Mouse (Mus musculus): ENCODE data around the gene Fgfr2. TPM values are rescaled to one million over a fixed set of nuclear protein-coding genes. Genes with fewer than 3 reads are reported as not detected.

Fgfr2 gene
- polyA plus RNA-seq, 1 experiment from 2014 or later = 11.2 TPM

GRCm38 (mm10) chr7:132547126-132547525 is 576.0 kb downstream of the Fgfr2 start:
- Histone ChIP-seq H3K4me2 (ENCODE audit: low read depth, low read length) (no peak overlapping the region), H3K36me3 (replicated peaks; ENCODE audit: insufficient read depth, low read length) (no peaks in the 10 kb centered on the region), H3K9me3 (ENCODE audit: low read length) (no peaks in the 10 kb centered on the region), H3K4me1 (ENCODE audit: insufficient read depth) (no peaks in the 10 kb centered on the region), H3K9ac (replicated peaks) (no peak overlapping the region), H3K4me3 (ENCODE audit: low read depth, low read length) (no peak overlapping the region), H3K27me3 (ENCODE audit: insufficient read depth, low read length) (0 out of 2 replicates have a peak, but pooled peaks cover 3% of the 10 kb centered on the region), H3K27ac (ENCODE audit: low read depth) (no peak overlapping the region)
- ATAC-seq (no peak), DNase-seq (no peak)
- 72% methylated on average over 3 of the region's 3 CpGs for WGBS (ENCODE audit: insufficient replicate concordance)
- TF ChIP-seq CTCF (IDR thresholded peaks at IDR 0.05; ENCODE audit: low read depth) (no peak), EP300 (IDR thresholded peaks at IDR 0.05; ENCODE audit: low read depth) (no peak)

- H3K9ac ChIP-seq (replicated peaks) = no peak overlapping the region
- TF ChIP-seq EP300 (IDR thresholded peaks at IDR 0.05; ENCODE audit: low read depth) (no peak), CTCF (IDR thresholded peaks at IDR 0.05; ENCODE audit: low read depth) (no peak)
- DNase-seq (no peak), ATAC-seq (no peak)
- no peaks in the 10 kb centered on the region for H3K36me3 ChIP-seq (replicated peaks; ENCODE audit: insufficient read depth, low read length)
- no peaks in the 10 kb centered on the region for H3K9me3 ChIP-seq (ENCODE audit: low read length)
- H3K27me3 ChIP-seq (ENCODE audit: insufficient read depth, low read length) = no peaks in the 10 kb centered on the region
- 52% methylated on average over 4 of the region's 4 CpGs for WGBS (ENCODE audit: insufficient replicate concordance)
- no peak overlapping the region for H3K27ac ChIP-seq (ENCODE audit: low read depth)
- H3K4me3 ChIP-seq (ENCODE audit: low read depth, low read length) = no peak overlapping the region
- H3K4me2 ChIP-seq (ENCODE audit: low read depth, low read length) = no peak overlapping the region
- H3K4me1 ChIP-seq (ENCODE audit: insufficient read depth) = no peaks in the 10 kb centered on the region
Measured at GRCm38 (mm10) chr7:132542427-132542826, 580.7 kb downstream of the Fgfr2 start.

DNA sequence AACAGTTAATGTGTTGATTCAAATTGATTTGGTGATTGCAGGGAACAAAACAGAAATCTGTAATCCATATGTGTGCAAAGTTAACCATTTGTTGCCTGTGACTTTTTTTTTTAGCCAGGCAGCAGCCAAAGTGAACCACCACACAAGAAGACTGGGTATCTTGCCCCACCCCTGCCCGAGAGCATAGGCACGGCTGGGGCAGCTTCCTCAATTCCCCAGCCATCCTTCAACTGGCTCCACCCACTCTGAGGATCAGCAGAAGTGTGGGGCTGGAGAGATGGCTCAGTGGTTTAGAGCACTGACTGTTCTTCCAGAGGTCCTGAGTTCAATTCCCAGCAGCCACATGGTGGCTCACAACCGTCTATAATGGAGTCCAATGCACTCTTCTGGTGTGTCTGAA is 581.6 kb downstream of the Fgfr2 start:
- no peak overlapping the region for H3K4me3 ChIP-seq (ENCODE audit: low read depth, low read length)
- H3K27ac ChIP-seq (ENCODE audit: low read depth) = no peak overlapping the region
- no peaks in the 10 kb centered on the region for H3K27me3 ChIP-seq (ENCODE audit: insufficient read depth, low read length)
- no peak overlapping the region for H3K9ac ChIP-seq (replicated peaks)
- no peaks in the 10 kb centered on the region for H3K4me1 ChIP-seq (ENCODE audit: insufficient read depth)
- no peak for ATAC-seq
- 34% methylated on average over 3 of the region's 3 CpGs for WGBS (ENCODE audit: insufficient replicate concordance)
- no peaks in the 10 kb centered on the region for H3K36me3 ChIP-seq (replicated peaks; ENCODE audit: insufficient read depth, low read length)
- no peak for DNase-seq
- no peaks in the 10 kb centered on the region for H3K9me3 ChIP-seq (ENCODE audit: low read length)
- H3K4me2 ChIP-seq (ENCODE audit: low read depth, low read length) = no peak overlapping the region
- TF ChIP-seq EP300 (IDR thresholded peaks at IDR 0.05; ENCODE audit: low read depth) (no peak), CTCF (IDR thresholded peaks at IDR 0.05; ENCODE audit: low read depth) (no peak)

GRCm38 (mm10) chr7:132540597-132540996 is 582.6 kb downstream of the Fgfr2 start:
- DNase-seq (no peak), ATAC-seq (no peak)
- no peak overlapping the region for H3K27ac ChIP-seq (ENCODE audit: low read depth)
- H3K36me3 ChIP-seq (replicated peaks; ENCODE audit: insufficient read depth, low read length) = no peaks in the 10 kb centered on the region
- no peaks in the 10 kb centered on the region for H3K9me3 ChIP-seq (ENCODE audit: low read length)
- no peak overlapping the region for H3K9ac ChIP-seq (replicated peaks)
- H3K4me1 ChIP-seq (ENCODE audit: insufficient read depth) = no peaks in the 10 kb centered on the region
- no peak overlapping the region for H3K4me2 ChIP-seq (ENCODE audit: low read depth, low read length)
- WGBS (ENCODE audit: insufficient replicate concordance) = 68% methylated on average over 4 of the region's 4 CpGs
- TF ChIP-seq CTCF (IDR thresholded peaks at IDR 0.05; ENCODE audit: low read depth) (no peak), EP300 (IDR thresholded peaks at IDR 0.05; ENCODE audit: low read depth) (no peak)
- H3K4me3 ChIP-seq (ENCODE audit: low read depth, low read length) = no peak overlapping the region
- no peaks in the 10 kb centered on the region for H3K27me3 ChIP-seq (ENCODE audit: insufficient read depth, low read length)

GRCm38 (mm10) chr7:132529206-132529605 is 593.9 kb downstream of the Fgfr2 start:
- no peaks in the 10 kb centered on the region for H3K9me3 ChIP-seq (ENCODE audit: low read length)
- H3K4me2 ChIP-seq (ENCODE audit: low read depth, low read length) = no peak overlapping the region
- 0 out of 2 replicates have a peak, but pooled peaks cover 2% of the 10 kb centered on the region for H3K27me3 ChIP-seq (ENCODE audit: insufficient read depth, low read length)
- no peak overlapping the region for H3K27ac ChIP-seq (ENCODE audit: low read depth)
- TF ChIP-seq CTCF (IDR thresholded peaks at IDR 0.05; ENCODE audit: low read depth) (no peak), EP300 (IDR thresholded peaks at IDR 0.05; ENCODE audit: low read depth) (no peak)
- no peaks in the 10 kb centered on the region for H3K36me3 ChIP-seq (replicated peaks; ENCODE audit: insufficient read depth, low read length)
- no peak overlapping the region for H3K9ac ChIP-seq (replicated peaks)
- no peak overlapping the region for H3K4me3 ChIP-seq (ENCODE audit: low read depth, low read length)
- ATAC-seq (no peak), DNase-seq (no peak)
- WGBS (ENCODE audit: insufficient replicate concordance) = 63% methylated on average over 3 of the region's 3 CpGs
- no peaks in the 10 kb centered on the region for H3K4me1 ChIP-seq (ENCODE audit: insufficient read depth)

DNA sequence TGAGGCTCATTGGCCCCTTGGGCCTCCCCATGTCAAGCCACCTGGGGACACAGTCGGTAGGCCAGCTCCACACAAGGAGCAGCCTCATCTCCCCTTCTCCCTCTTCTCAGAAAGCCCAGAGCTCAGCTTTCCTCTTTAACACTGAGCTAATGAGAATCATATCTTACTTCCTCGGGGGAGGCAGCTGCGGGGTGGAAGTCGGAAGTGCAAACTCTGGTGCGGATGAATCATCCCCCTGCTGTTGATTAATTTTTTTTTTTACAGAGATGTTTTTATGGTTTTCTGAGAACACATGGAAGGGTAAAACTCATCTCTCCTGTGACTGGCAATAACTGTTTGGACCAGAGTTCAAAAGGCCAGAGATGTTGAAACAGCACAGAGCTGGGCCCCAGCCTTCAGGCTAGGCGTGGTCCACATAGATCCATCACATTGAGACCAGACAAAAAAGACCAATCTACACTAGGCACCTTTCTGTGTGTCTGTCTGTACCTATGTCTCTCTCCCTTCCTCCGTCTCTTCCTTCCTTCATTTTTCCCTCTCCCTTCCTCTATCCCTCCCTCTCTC is 609.6 kb downstream of the Fgfr2 start:
- no peaks in the 10 kb centered on the region for H3K4me1 ChIP-seq (ENCODE audit: insufficient read depth)
- TF ChIP-seq EP300 (IDR thresholded peaks at IDR 0.05; ENCODE audit: low read depth) = no peak
- no peak for TF ChIP-seq CTCF (IDR thresholded peaks at IDR 0.05; ENCODE audit: low read depth)
- no peaks in the 10 kb centered on the region for H3K36me3 ChIP-seq (replicated peaks; ENCODE audit: insufficient read depth, low read length)
- no peak overlapping the region for H3K9ac ChIP-seq (replicated peaks)
- WGBS (ENCODE audit: insufficient replicate concordance) = 69% methylated on average over 7 of the region's 7 CpGs
- no peaks in the 10 kb centered on the region for H3K9me3 ChIP-seq (ENCODE audit: low read length)
- no peaks in the 10 kb centered on the region for H3K27me3 ChIP-seq (ENCODE audit: insufficient read depth, low read length)
- no peak for DNase-seq
- no peak overlapping the region for H3K4me2 ChIP-seq (ENCODE audit: low read depth, low read length)
- no peak overlapping the region for H3K4me3 ChIP-seq (ENCODE audit: low read depth, low read length)
- peak; percentile 80 for ATAC-seq
- H3K27ac ChIP-seq (ENCODE audit: low read depth) = no peak overlapping the region

- no peak overlapping the region for H3K4me3 ChIP-seq (ENCODE audit: low read depth, low read length)
- H3K36me3 ChIP-seq (replicated peaks; ENCODE audit: insufficient read depth, low read length) = no peaks in the 10 kb centered on the region
- TF ChIP-seq EP300 (IDR thresholded peaks at IDR 0.05; ENCODE audit: low read depth) = no peak
- TF ChIP-seq CTCF (IDR thresholded peaks at IDR 0.05; ENCODE audit: low read depth) = no peak
- H3K27me3 ChIP-seq (ENCODE audit: insufficient read depth, low read length) = no peaks in the 10 kb centered on the region
- H3K4me2 ChIP-seq (ENCODE audit: low read depth, low read length) = no peak overlapping the region
- H3K27ac ChIP-seq (ENCODE audit: low read depth) = no peak overlapping the region
- WGBS (ENCODE audit: insufficient replicate concordance) = 72% methylated on average over 2 of the region's 2 CpGs
- DNase-seq = no peak
- H3K4me1 ChIP-seq (ENCODE audit: insufficient read depth) = no peaks in the 10 kb centered on the region
- ATAC-seq = no peak
- no peaks in the 10 kb centered on the region for H3K9me3 ChIP-seq (ENCODE audit: low read length)
- H3K9ac ChIP-seq (replicated peaks) = no peak overlapping the region
Measured at GRCm38 (mm10) chr7:132509110-132509509, 614.0 kb downstream of the Fgfr2 start.

Data from liver, postnatal 0 days (tissue).